Mouse (Mus musculus): ENCODE results near the gene Ntf3.

GRCm38 (mm10) chr6:126164781-126165180 is 1.9 kb downstream of the Ntf3 start:
- TF ChIP-seq POLR2A (IDR thresholded peaks at IDR 0.05; ENCODE audit: control insufficient read depth, low read depth, low read length) (no peak), CTCF (IDR thresholded peaks at IDR 0.05; ENCODE audit: control insufficient read depth, insufficient read depth, insufficient replicate concordance, low read depth, low read length) (no peak)
